27 mouse cellular contexts compared by ENCODE assay signal in the genomic region with DNA sequence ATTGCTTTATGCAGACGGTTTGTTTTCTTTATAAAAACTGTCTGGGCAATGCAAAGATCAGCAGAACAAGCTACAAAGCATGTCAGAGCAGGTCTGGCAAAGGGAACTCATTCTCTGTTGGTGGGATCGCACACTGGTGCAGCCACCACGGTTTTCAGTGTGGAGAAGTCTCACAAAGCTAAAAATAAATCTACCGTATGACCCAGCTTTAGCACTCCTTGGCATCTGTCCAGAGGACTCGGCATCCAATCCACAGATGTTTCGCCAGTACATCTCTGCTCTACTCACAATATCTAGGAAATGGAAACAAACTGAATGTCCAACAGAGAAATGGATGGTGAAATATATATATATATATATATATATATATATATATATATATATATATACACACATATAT.
DNase-seq lines count a peak whose midpoint lies in the region; ATAC-seq and TF ChIP-seq lines count a peak whose summit lies in the region.
"Had no signal": no experiment of that assay in that cellular context is flagged by ENCODE, and none has a peak within 500 bp of the region (broad histone marks: within the 10 kb centered on the region; RNA-seq: fewer than 3 reads in every experiment).

No protein-coding gene starts in this region.

- H3K4me1 ChIP-seq in heart, embryonic 11.5 days (ENCODE audit: control insufficient read depth, insufficient read depth, low read length): no peaks in the 10 kb centered on the region
- H3K4me1 ChIP-seq in limb, embryonic 14.5 days (ENCODE audit: control insufficient read depth, insufficient read depth, low read length): no peaks in the 10 kb centered on the region
- no peaks in the 10 kb centered on the region for H3K4me1 ChIP-seq in limb, embryonic 10.5 days
- 0 out of 2 replicates have a peak, but pooled peaks cover 6% of the 10 kb centered on the region for H3K4me1 ChIP-seq in heart, embryonic 15.5 days (replicated peaks)
- H3K4me1 ChIP-seq: forebrain, embryonic 10.5 days; limb, embryonic 13.5 days; liver, embryonic 13.5 days; midbrain, embryonic 15.5 days; neural tube, embryonic 13.5 days had no signal

- H3K36me3 ChIP-seq in heart, embryonic 11.5 days (ENCODE audit: control insufficient read depth, insufficient read depth, low read length): no peaks in the 10 kb centered on the region
- no peaks in the 10 kb centered on the region for H3K36me3 ChIP-seq in limb, embryonic 14.5 days (ENCODE audit: control insufficient read depth, insufficient read depth, low read length)
- H3K36me3 ChIP-seq in limb, embryonic 10.5 days: no peaks in the 10 kb centered on the region
- no peaks in the 10 kb centered on the region for H3K36me3 ChIP-seq in heart, embryonic 15.5 days
- H3K36me3 ChIP-seq: forebrain, embryonic 10.5 days; limb, embryonic 13.5 days; liver, embryonic 13.5 days; midbrain, embryonic 15.5 days; neural tube, embryonic 13.5 days had no signal

- no peaks in the 10 kb centered on the region for H3K27me3 ChIP-seq in heart, embryonic 11.5 days (ENCODE audit: control insufficient read depth, insufficient read depth, low read length)
- no peaks in the 10 kb centered on the region for H3K27me3 ChIP-seq in limb, embryonic 14.5 days (ENCODE audit: control insufficient read depth, insufficient read depth, low read length)
- H3K27me3 ChIP-seq in limb, embryonic 10.5 days (ENCODE audit: low read depth, poor library complexity, severe bottlenecking): no peaks in the 10 kb centered on the region
- no peaks in the 10 kb centered on the region for H3K27me3 ChIP-seq in heart, embryonic 15.5 days
- H3K27me3 ChIP-seq: limb, embryonic 13.5 days; liver, embryonic 13.5 days; midbrain, embryonic 15.5 days; neural tube, embryonic 13.5 days had no signal

- no peak overlapping the region for H3K9ac ChIP-seq in heart, embryonic 11.5 days (ENCODE audit: low read depth, low read length)
- no peak overlapping the region for H3K9ac ChIP-seq in limb, embryonic 14.5 days (ENCODE audit: low read depth, low read length, severe bottlenecking)
- no peak overlapping the region for H3K9ac ChIP-seq in heart, embryonic 15.5 days
- H3K9ac ChIP-seq: hindbrain, embryonic 14.5 days; limb, embryonic 13.5 days; liver, embryonic 13.5 days; midbrain, embryonic 15.5 days; neural tube, embryonic 13.5 days had no signal

- H3K27ac ChIP-seq in heart, embryonic 11.5 days (ENCODE audit: low read depth, low read length): no peak overlapping the region
- H3K27ac ChIP-seq in limb, embryonic 14.5 days (replicated peaks; ENCODE audit: low read depth, low read length): no peak overlapping the region
- H3K27ac ChIP-seq in limb, embryonic 10.5 days: no peak overlapping the region
- H3K27ac ChIP-seq in heart, embryonic 15.5 days: peak overlapping the region; percentile 57
- H3K27ac ChIP-seq: forebrain, embryonic 10.5 days; heart, adult 2 months; hindbrain, embryonic 14.5 days; kidney, postnatal 0 days; limb, embryonic 13.5 days; liver, embryonic 13.5 days; midbrain, embryonic 15.5 days; neural tube, embryonic 13.5 days had no signal

- H3K4me3 ChIP-seq in heart, embryonic 11.5 days (ENCODE audit: low read depth, low read length): no peak overlapping the region
- no peak overlapping the region for H3K4me3 ChIP-seq in limb, embryonic 14.5 days (replicated peaks; ENCODE audit: low read length)
- no peak overlapping the region for H3K4me3 ChIP-seq in limb, embryonic 10.5 days
- no peak overlapping the region for H3K4me3 ChIP-seq in heart, embryonic 15.5 days
- H3K4me3 ChIP-seq: forebrain, embryonic 10.5 days; heart, adult 2 months; limb, embryonic 13.5 days; liver, embryonic 13.5 days; midbrain, embryonic 15.5 days; myocyte; neural tube, embryonic 13.5 days had no signal

- H3K9me3 ChIP-seq in heart, embryonic 11.5 days (replicated peaks; ENCODE audit: control insufficient read depth, low read length): no peaks in the 10 kb centered on the region
- H3K9me3 ChIP-seq in limb, embryonic 14.5 days (ENCODE audit: control insufficient read depth, low read length): no peaks in the 10 kb centered on the region
- no peaks in the 10 kb centered on the region for H3K9me3 ChIP-seq in limb, embryonic 10.5 days (replicated peaks)
- no peaks in the 10 kb centered on the region for H3K9me3 ChIP-seq in heart, embryonic 15.5 days (replicated peaks)
- H3K9me3 ChIP-seq: forebrain, embryonic 10.5 days; limb, embryonic 13.5 days; liver, embryonic 13.5 days; midbrain, embryonic 15.5 days; neural tube, embryonic 13.5 days had no signal

- intact Hi-C loops in heart, postnatal 14 days (cut with DNase I): no loop called here

- ATAC-seq in heart, embryonic 11.5 days (replicated peaks; ENCODE audit: insufficient number of reproducible peaks, low FRiP score, low TSS enrichment): no peak
- ATAC-seq in limb, embryonic 14.5 days (ENCODE audit: low FRiP score, low read depth): no peak
- ATAC-seq in heart, embryonic 15.5 days (replicated peaks; ENCODE audit: insufficient number of reproducible peaks, insufficient read depth, low FRiP score, low read depth): peak; percentile 43; the same call in 1 of the 2 replicates
- ATAC-seq: activated CD4-positive, CD25-positive, alpha-beta regulatory T cell, adult 4 months; forebrain, embryonic 16.5 days; midbrain, embryonic 15.5 days had no signal

- WGBS in heart, embryonic 11.5 days (ENCODE audit: insufficient replicate concordance): 36% methylated on average over 6 of the region's 6 CpGs
- WGBS in limb, embryonic 14.5 days: 62% methylated on average over 6 of the region's 6 CpGs
- WGBS in limb, embryonic 10.5 days: 86% methylated on average over 6 of the region's 6 CpGs
- WGBS in heart, embryonic 15.5 days: 17% methylated on average over 6 of the region's 6 CpGs

- no peak overlapping the region for H3K4me2 ChIP-seq in heart, embryonic 11.5 days
- H3K4me2 ChIP-seq in limb, embryonic 14.5 days (replicated peaks; ENCODE audit: low read depth, low read length, severe bottlenecking): no peak overlapping the region
- H3K4me2 ChIP-seq in heart, embryonic 15.5 days: no peak overlapping the region
- H3K4me2 ChIP-seq: hindbrain, embryonic 14.5 days; limb, embryonic 13.5 days; liver, embryonic 13.5 days; midbrain, embryonic 15.5 days; neural tube, embryonic 13.5 days had no signal

- no peak for TF ChIP-seq POLR2A in limb, embryonic 14.5 days (IDR thresholded peaks at IDR 0.05; ENCODE audit: borderline replicate concordance, extremely low read depth, insufficient read depth, insufficient read length)

- peak; percentile 28 for DNase-seq in heart, adult 8-10 months (ENCODE audit: low spot score)
- DNase-seq in limb, embryonic 14.5 days (ENCODE audit: low spot score): peak; percentile 6
- DNase-seq in limb, embryonic 10.5 days (ENCODE audit: low spot score): no peak
- peak; percentile 15 to 28 for DNase-seq in heart, postnatal 14 days
- no peak for DNase-seq in left cerebral cortex, adult 11 months (ENCODE audit: low spot score)
- DNase-seq: adrenal gland, postnatal 10 days; cerebellum, adult 11-12 months; cerebellum, postnatal 36 days; gastrocnemius, postnatal 10 days; kidney, adult 2 months; liver, embryonic 13.5 days; lung, adult 2 months; retina, postnatal 1 day; right cerebral cortex, postnatal 25 days; spleen, adult 18-20 months had no signal

Comparison
In these comparisons a context has a peak if more than half of its experiments do, and no peak if none do; other contexts are left out.
1. DNase-seq: peak in heart, adult 8-10 months (single experiment), limb, embryonic 14.5 days (single experiment) and heart, postnatal 14 days (2 of 2); none in limb, embryonic 10.5 days (single experiment) and left cerebral cortex, adult 11 months (single experiment).